Mouse (Mus musculus) lung, postnatal 36 days (tissue): ENCODE measurements around the gene Rnf111.
A peak's percentile ranks its signal among the peaks of the same experiment; 100 is the strongest.
"Not testable (repeated sequence)": the region's sequence is repeated elsewhere in the genome, so short reads cannot be mapped to it uniquely, and the experiment has no call there.

Experiments used
- DNase-seq: peaks from one replicate; pipeline ENCODE4 v3.0.0; 2022; ENCODE audit warnings: mixed read lengths

Rnf111 gene

GRCm38 (mm10) chr9:70503626-70504041 is at the start of gene Rnf111:
Gene Rnf111, minus strand, starts transcription at chr9:70503725.
- peak; percentile 97 for DNase-seq

GRCm38 (mm10) chr9:70552233-70552632 is 48.7 kb upstream of the Rnf111 start:
- DNase-seq = not testable (repeated sequence)

GRCm38 (mm10) chr9:70551524-70551923 is 48.0 kb upstream of the Rnf111 start:
- DNase-seq = no peak

GRCm38 (mm10) chr9:70548304-70548703 is 44.8 kb upstream of the Rnf111 start:
- no peak for DNase-seq

GRCm38 (mm10) chr9:70546576-70546975 is 43.1 kb upstream of the Rnf111 start:
- not testable (repeated sequence) for DNase-seq

- no peak for DNase-seq
These were observed 41.3 kb upstream of the Rnf111 start for GRCm38 (mm10) chr9:70544831-70545230.

- DNase-seq = peak; percentile 47
These were observed 40.5 kb upstream of the Rnf111 start for GRCm38 (mm10) chr9:70543985-70544384.

- DNase-seq = no peak
These were observed 39.7 kb upstream of the Rnf111 start for GRCm38 (mm10) chr9:70543048-70543880.

GRCm38 (mm10) chr9:70542305-70543041 is 38.9 kb upstream of the Rnf111 start, which contains the start of gene Sltm:
Gene Sltm, plus strand, starts transcription at chr9:70542754.
- peak; percentile 100 for DNase-seq

- DNase-seq = peak; percentile 21
These were observed 38.1 kb upstream of the Rnf111 start for GRCm38 (mm10) chr9:70541584-70541983.

GRCm38 (mm10) chr9:70533328-70533727 is 29.8 kb upstream of the Rnf111 start:
- DNase-seq = no peak

- no peak for DNase-seq
These were observed 20.8 kb upstream of the Rnf111 start for GRCm38 (mm10) chr9:70524366-70524765.

- DNase-seq = no peak
These were observed 20.3 kb upstream of the Rnf111 start for GRCm38 (mm10) chr9:70523813-70524212.

- DNase-seq = no peak
These were observed 17.1 kb upstream of the Rnf111 start for GRCm38 (mm10) chr9:70520651-70521050.

- no peak for DNase-seq
These were observed 8.2 kb upstream of the Rnf111 start for GRCm38 (mm10) chr9:70511681-70512080.

- peak; percentile 51 for DNase-seq
These were observed 7.6 kb upstream of the Rnf111 start for GRCm38 (mm10) chr9:70510998-70511583.

- DNase-seq = peak; percentile 35
These were observed 6.5 kb upstream of the Rnf111 start for GRCm38 (mm10) chr9:70509906-70510525.

- no peak for DNase-seq
These were observed 3.3 kb upstream of the Rnf111 start for GRCm38 (mm10) chr9:70506787-70507186.

GRCm38 (mm10) chr9:70506186-70506585 is 2.7 kb upstream of the Rnf111 start:
- DNase-seq = no peak

- DNase-seq = peak; percentile 64
These were observed 416 bp downstream of the Rnf111 start for GRCm38 (mm10) chr9:70503015-70503603.

- DNase-seq = no peak
These were observed 1.1 kb downstream of the Rnf111 start for GRCm38 (mm10) chr9:70502284-70503014.

GRCm38 (mm10) chr9:70496990-70497389 is 6.5 kb downstream of the Rnf111 start:
- peak; percentile 14 for DNase-seq
